Mouse (Mus musculus) E14TG2a.4 (cell line): ENCODE data around the gene Gm20662.

Source experiments
- H3K27me3 ChIP-seq: 2 replicates; pipeline ENCODE4 v1.6.1; 2014; ENCODE audit warnings: low read length, control low read depth; ENCODE audit not compliant: insufficient read depth
- H3K36me3 ChIP-seq: 2 replicates; pipeline ENCODE4 v1.6.1; 2014; ENCODE audit warnings: low read length, control low read depth; ENCODE audit not compliant: insufficient read depth
- H3K4me1 ChIP-seq: replicated peaks from 2 replicates; pipeline ENCODE4 v1.6.1; 2014; ENCODE audit warnings: low read depth, low read length, control low read depth
- H3K4me3 ChIP-seq: replicated peaks from 2 replicates; pipeline ENCODE4 v1.5.1; 2014; ENCODE audit warnings: mild to moderate bottlenecking, low read length
- H3K9me3 ChIP-seq: 2 replicates; pipeline ENCODE4 v1.6.1; 2014; ENCODE audit warnings: low read length, control low read depth
- CTCF ChIP-seq: conservative IDR thresholded peaks from 2 replicates; pipeline ENCODE4 v1.5.1; 2014; ENCODE audit warnings: low read length
- NANOG ChIP-seq: IDR thresholded peaks from 2 replicates; pipeline ENCODE4 v1.6.1; 2014; ENCODE audit warnings: borderline replicate concordance, low read length, mixed read lengths
- POU5F1 ChIP-seq: IDR thresholded peaks from 2 replicates; pipeline ENCODE4 v1.6.1; 2014; ENCODE audit warnings: low read length, borderline replicate concordance

Gene Gm20662

GRCm38 (mm10) chr9:107992197-107992596, 4.0 kb upstream of the Gm20662 start, which contains the start of gene Cdhr4:
Gene Cdhr4 (plus strand): TSS chr9:107992497.
- Histone ChIP-seq H3K4me1 (peaks cover 47% of the 10 kb centered on the region), H3K4me3 (no peak within 1 kb of the TSS), H3K36me3 (no peaks in the 10 kb centered on the region), H3K27me3 (peaks cover 33% of the 10 kb centered on the region), H3K9me3 (no peaks in the 10 kb centered on the region)
- no peak for TF ChIP-seq NANOG
- TF ChIP-seq CTCF: no peak
- no peak for TF ChIP-seq POU5F1

- TF ChIP-seq NANOG (no peak), CTCF (no peak), POU5F1 (no peak)
- Histone ChIP-seq H3K4me3 (no peak overlapping the region), H3K4me1 (peaks cover 39% of the 10 kb centered on the region), H3K27me3 (peaks cover 41% of the 10 kb centered on the region), H3K9me3 (no peaks in the 10 kb centered on the region), H3K36me3 (no peaks in the 10 kb centered on the region)
Measured at GRCm38 (mm10) chr9:107993013-107993412, 3.1 kb upstream of the Gm20662 start.

- Histone ChIP-seq H3K4me1 (peaks cover 34% of the 10 kb centered on the region), H3K9me3 (no peaks in the 10 kb centered on the region)
Measured at GRCm38 (mm10) chr9:107994464-107994863, 1.7 kb upstream of the Gm20662 start.

GRCm38 (mm10) chr9:107995513-107995912, 636 bp upstream of the Gm20662 start:
- Histone ChIP-seq H3K4me3 (peak overlapping the region; percentile 63), H3K9me3 (no peaks in the 10 kb centered on the region), H3K27me3 (peaks cover 46% of the 10 kb centered on the region), H3K4me1 (peaks cover 28% of the 10 kb centered on the region), H3K36me3 (no peaks in the 10 kb centered on the region)
- TF ChIP-seq NANOG: no peak
- no peak for TF ChIP-seq CTCF

More at GRCm38 (mm10) chr9:107994464-107994863, 1.7 kb upstream of the Gm20662 start:
- Histone ChIP-seq H3K27me3 (peaks cover 46% of the 10 kb centered on the region), H3K36me3 (no peaks in the 10 kb centered on the region), H3K4me3 (no peak overlapping the region)
- no peak for TF ChIP-seq NANOG
- no peak for TF ChIP-seq POU5F1
- TF ChIP-seq CTCF: no peak

GRCm38 (mm10) chr9:108001922-108002770, 6.0 kb downstream of the Gm20662 start, which contains the start of gene Ip6k1:
Gene Ip6k1 (plus strand): TSS chr9:108002501.
- H3K4me1 ChIP-seq: peaks cover 26% of the 10 kb centered on the region
- peaks cover 9% of the 10 kb centered on the region; the same call in 1 of the 2 replicates for H3K36me3 ChIP-seq
- H3K9me3 ChIP-seq: no peaks in the 10 kb centered on the region
- H3K27me3 ChIP-seq: peaks cover 13% of the 10 kb centered on the region
- peak; percentile 77; the same call in 1 of the 2 replicates for TF ChIP-seq POU5F1
- no peak for TF ChIP-seq NANOG
- TF ChIP-seq CTCF: no peak
- H3K4me3 ChIP-seq: peak within 1 kb of the TSS; percentile 100

- peaks cover 5% of the 10 kb centered on the region for H3K27me3 ChIP-seq
Measured at GRCm38 (mm10) chr9:108002778-108003530, 6.8 kb downstream of the Gm20662 start.

GRCm38 (mm10) chr9:108003531-108003890, 7.4 kb downstream of the Gm20662 start:
- Histone ChIP-seq H3K9me3 (no peaks in the 10 kb centered on the region), H3K27me3 (peaks cover 2% of the 10 kb centered on the region), H3K36me3 (peaks cover 9% of the 10 kb centered on the region; the same call in 1 of the 2 replicates), H3K4me3 (peak overlapping the region; percentile 100), H3K4me1 (peaks cover 38% of the 10 kb centered on the region)
- TF ChIP-seq CTCF: no peak
- TF ChIP-seq POU5F1: no peak
- no peak for TF ChIP-seq NANOG

More at GRCm38 (mm10) chr9:108002778-108003530, 6.8 kb downstream of the Gm20662 start:
- Histone ChIP-seq H3K4me1 (peaks cover 32% of the 10 kb centered on the region), H3K9me3 (no peaks in the 10 kb centered on the region), H3K36me3 (peaks cover 9% of the 10 kb centered on the region; the same call in 1 of the 2 replicates), H3K4me3 (peak overlapping the region; percentile 100)
- TF ChIP-seq NANOG: no peak
- TF ChIP-seq POU5F1: no peak
- no peak for TF ChIP-seq CTCF

GRCm38 (mm10) chr9:108008041-108008440, 11.9 kb downstream of the Gm20662 start:
- Histone ChIP-seq H3K9me3 (no peaks in the 10 kb centered on the region), H3K4me1 (peaks cover 56% of the 10 kb centered on the region), H3K27me3 (no peaks in the 10 kb centered on the region), H3K4me3 (no peak overlapping the region), H3K36me3 (peaks cover 11% of the 10 kb centered on the region; the same call in 1 of the 2 replicates)
- TF ChIP-seq NANOG (no peak), POU5F1 (no peak), CTCF (no peak)
